Mouse (Mus musculus) spleen, adult 2 months (tissue): ENCODE data around the gene Isg15.

Source experiments
- CTCF ChIP-seq: fragments of 200-500 bp; IDR thresholded peaks from 2 replicates; pipeline ENCODE4 v1.5.1; 2011; ENCODE audit warnings: mild to moderate bottlenecking, inconsistent platforms; ENCODE audit not compliant: insufficient read depth, insufficient read length, insufficient replicate concordance; ENCODE audit errors: extremely low read depth
- POLR2A ChIP-seq: fragments of 200-500 bp; IDR thresholded peaks from 2 replicates; pipeline ENCODE4 v1.6.1; 2011; ENCODE audit warnings: low read depth, low read length, inconsistent platforms

- TF ChIP-seq POLR2A (no peak), CTCF (no peak)
Measured at GRCm38 (mm10) chr4:156235360-156235770, 34.7 kb upstream of the Isg15 start.
